In the genomic region with DNA sequence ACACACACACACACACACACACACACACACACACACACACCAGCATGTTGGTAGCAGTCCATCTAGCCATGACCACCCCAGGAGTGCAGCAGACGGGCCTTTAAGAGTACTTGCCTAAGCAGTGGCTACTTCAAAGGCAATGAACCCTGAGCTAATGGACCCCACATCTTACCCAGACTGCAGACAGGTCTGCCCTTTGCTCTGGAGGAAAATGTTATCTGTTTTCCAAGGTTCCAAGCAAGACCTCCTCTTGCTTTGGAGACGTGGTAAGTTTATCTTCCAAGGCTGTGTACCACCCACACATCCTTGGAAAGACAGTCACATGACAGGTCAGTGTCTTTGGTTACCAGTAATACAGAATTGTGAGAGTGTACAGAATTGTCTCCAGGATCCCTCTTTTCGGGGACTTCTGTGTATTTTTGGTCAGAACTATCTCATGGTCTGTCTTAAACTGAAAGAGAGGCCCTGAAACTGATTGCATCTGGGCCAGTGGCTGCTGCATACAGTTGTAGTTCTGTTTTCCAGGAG, we compare ENCODE assay signal across 1 mouse cellular context.
TF ChIP-seq lines count a peak whose summit lies in the region.

No protein-coding gene starts in this region.

TF ChIP-seq in myocyte, 11 proteins besides CTCF, POLR2A, EP300 and RAD21 (continued from another document):
- TF ChIP-seq MAX (IDR thresholded peaks at IDR 0.05; ENCODE audit: low read depth), result no peak
